Mouse (Mus musculus) bone marrow macrophage, adult 2 months (primary cell): ENCODE data around the gene Ednra. TPM values are rescaled to one million over a fixed set of nuclear protein-coding genes. Genes with fewer than 3 reads are reported as not detected.
"Not testable (repeated sequence)": the region's sequence is repeated elsewhere in the genome, so short reads cannot be mapped to it uniquely, and the experiment has no call there.

Experiments
- H3K27ac ChIP-seq: 2 replicates; pipeline ENCODE4 v1.5.1; 2012; ENCODE audit warnings: low read depth, low read length; ENCODE audit not compliant: insufficient read depth
- H3K4me1 ChIP-seq: 2 replicates; pipeline ENCODE4 v1.6.1; 2012; ENCODE audit warnings: low read length; ENCODE audit not compliant: control insufficient read depth, insufficient read depth
- H3K4me3 ChIP-seq: 2 replicates; pipeline ENCODE4 v1.5.1; 2012; ENCODE audit warnings: mild to moderate bottlenecking, low read length, moderate library complexity; ENCODE audit not compliant: insufficient read depth
- CTCF ChIP-seq: IDR thresholded peaks from 2 replicates; pipeline ENCODE4 v1.5.1; 2012; ENCODE audit warnings: low read depth, mild to moderate bottlenecking, low read length, moderate library complexity
- POLR2A ChIP-seq: IDR thresholded peaks from 2 replicates; pipeline ENCODE4 v1.6.1; 2012; ENCODE audit warnings: mild to moderate bottlenecking, low read depth, low read length, borderline replicate concordance
- polyA plus RNA-seq: library from polyadenylated mRNA; stranded (reverse); fragments of >200 nt; gene quantifications from 2 replicates; pipeline ENCODE4 v1.2.4, GENCODE M21; 2012; ENCODE audit not compliant: missing spikeins, insufficient read depth, insufficient read length

Gene Ednra
- polyA plus RNA-seq, 1 experiment, result not detected

- no peak overlapping the region for H3K4me3 ChIP-seq
- no peak for TF ChIP-seq POLR2A
- no peak for TF ChIP-seq CTCF
- no peak overlapping the region for H3K27ac ChIP-seq
- no peaks in the 10 kb centered on the region for H3K4me1 ChIP-seq
Measured at GRCm38 (mm10) chr8:77695070-77695469, 29.2 kb downstream of the Ednra start.

- TF ChIP-seq POLR2A, result no peak
- no peak for TF ChIP-seq CTCF
Measured at GRCm38 (mm10) chr8:77694588-77694987, 29.7 kb downstream of the Ednra start.

GRCm38 (mm10) chr8:77689421-77690059, 34.7 kb downstream of the Ednra start:
- not testable (repeated sequence) for H3K4me1 ChIP-seq, H3K27ac ChIP-seq, H3K4me3 ChIP-seq

More at GRCm38 (mm10) chr8:77694588-77694987, 29.7 kb downstream of the Ednra start:
- no peak overlapping the region for H3K27ac ChIP-seq
- H3K4me3 ChIP-seq, result no peak overlapping the region
- no peaks in the 10 kb centered on the region for H3K4me1 ChIP-seq

GRCm38 (mm10) chr8:77688978-77689377, 35.3 kb downstream of the Ednra start:
- Histone ChIP-seq H3K4me3 (no peak overlapping the region), H3K4me1 (no peaks in the 10 kb centered on the region), H3K27ac (no peak overlapping the region)
- TF ChIP-seq POLR2A (no peak), CTCF (no peak)

- no peaks in the 10 kb centered on the region for H3K4me1 ChIP-seq
- H3K4me3 ChIP-seq, result no peak overlapping the region
- no peak overlapping the region for H3K27ac ChIP-seq
- TF ChIP-seq POLR2A (no peak), CTCF (no peak)
Measured at GRCm38 (mm10) chr8:77684372-77684771, 39.9 kb downstream of the Ednra start.

GRCm38 (mm10) chr8:77683356-77684106, 40.7 kb downstream of the Ednra start:
- TF ChIP-seq POLR2A (no peak), CTCF (no peak)
- Histone ChIP-seq H3K4me1 (no peaks in the 10 kb centered on the region), H3K4me3 (no peak overlapping the region), H3K27ac (no peak overlapping the region)

GRCm38 (mm10) chr8:77682008-77682934, 42.0 kb downstream of the Ednra start:
- Histone ChIP-seq H3K4me1 (no peaks in the 10 kb centered on the region), H3K27ac (no peak overlapping the region), H3K4me3 (no peak overlapping the region)
- TF ChIP-seq CTCF (no peak), POLR2A (no peak)

- TF ChIP-seq CTCF, result no peak
- TF ChIP-seq POLR2A, result no peak
- H3K27ac ChIP-seq, result no peak overlapping the region
- H3K4me3 ChIP-seq, result no peak overlapping the region
- H3K4me1 ChIP-seq, result peaks cover 9% of the 10 kb centered on the region
Measured at GRCm38 (mm10) chr8:77672036-77672435, 52.2 kb downstream of the Ednra start.

GRCm38 (mm10) chr8:77670612-77671363, 53.5 kb downstream of the Ednra start:
- Histone ChIP-seq H3K4me1 (peaks cover 9% of the 10 kb centered on the region), H3K27ac (no peak overlapping the region), H3K4me3 (no peak overlapping the region)
- TF ChIP-seq CTCF (no peak), POLR2A (no peak)
